Mouse (Mus musculus): ENCODE data around the gene Mettl6. TPM values are rescaled to one million over a fixed set of nuclear protein-coding genes. Genes with fewer than 3 reads are reported as not detected.

Gene Mettl6
- polyA plus RNA-seq, 1 experiment from 2014 or later, result 54.1 TPM

- WGBS, result 96% methylated on average over 6 of the region's 6 CpGs
- ATAC-seq, result no peak
These were observed 11.6 kb upstream of the Mettl6 start for GRCm38 (mm10) chr14:31506456-31506855.

GRCm38 (mm10) chr14:31503406-31503805 is 8.6 kb upstream of the Mettl6 start:
- Histone ChIP-seq H3K4me3 (replicated peaks) (no peak overlapping the region), H3K4me2 (replicated peaks) (no peak overlapping the region), H3K9me3 (no peaks in the 10 kb centered on the region), H3K9ac (no peak overlapping the region), H3K27me3 (replicated peaks) (no peaks in the 10 kb centered on the region), H3K27ac (no peak overlapping the region), H3K4me1 (replicated peaks) (no peaks in the 10 kb centered on the region), H3K36me3 (peaks cover 54% of the 10 kb centered on the region)
- ATAC-seq, result no peak
- WGBS, result 84% methylated on average over 13 of the region's 13 CpGs

More at GRCm38 (mm10) chr14:31506456-31506855, 11.6 kb upstream of the Mettl6 start:
- Histone ChIP-seq H3K4me3 (replicated peaks) (no peak overlapping the region), H3K27ac (no peak overlapping the region), H3K27me3 (replicated peaks) (no peaks in the 10 kb centered on the region), H3K9me3 (no peaks in the 10 kb centered on the region), H3K36me3 (peaks cover 56% of the 10 kb centered on the region), H3K4me2 (replicated peaks) (no peak overlapping the region), H3K4me1 (replicated peaks) (no peaks in the 10 kb centered on the region), H3K9ac (no peak overlapping the region)

GRCm38 (mm10) chr14:31499526-31499925 is 4.7 kb upstream of the Mettl6 start:
- Histone ChIP-seq H3K4me3 (replicated peaks) (no peak overlapping the region), H3K9ac (no peak overlapping the region), H3K4me2 (replicated peaks) (no peak overlapping the region), H3K9me3 (no peaks in the 10 kb centered on the region), H3K27ac (no peak overlapping the region), H3K36me3 (peaks cover 26% of the 10 kb centered on the region), H3K27me3 (replicated peaks) (no peaks in the 10 kb centered on the region), H3K4me1 (replicated peaks) (peaks cover 15% of the 10 kb centered on the region)
- WGBS, result 88% methylated on average over 1 of the region's 1 CpGs
- no peak for ATAC-seq

- Histone ChIP-seq H3K9me3 (no peaks in the 10 kb centered on the region), H3K27me3 (replicated peaks) (no peaks in the 10 kb centered on the region), H3K4me1 (replicated peaks) (peaks cover 21% of the 10 kb centered on the region), H3K4me3 (replicated peaks) (peak overlapping the region; percentile 98), H3K4me2 (replicated peaks) (peak overlapping the region; percentile 72), H3K9ac (peak overlapping the region; percentile 95; the same call in 1 of the 2 replicates), H3K36me3 (peaks cover 8% of the 10 kb centered on the region; the same call in 1 of the 2 replicates), H3K27ac (no peak overlapping the region)
- ATAC-seq, result peak; percentile 39
- WGBS, result 35% methylated on average over 7 of the region's 7 CpGs
These were observed 1.4 kb upstream of the Mettl6 start for GRCm38 (mm10) chr14:31496241-31496646.

GRCm38 (mm10) chr14:31495538-31495937 is 698 bp upstream of the Mettl6 start:
- ATAC-seq, result no peak
- H3K4me1 ChIP-seq (replicated peaks), result peaks cover 21% of the 10 kb centered on the region
- H3K36me3 ChIP-seq, result peaks cover 8% of the 10 kb centered on the region; the same call in 1 of the 2 replicates
- H3K9ac ChIP-seq, result peak overlapping the region; percentile 95
- 2% methylated on average over 8 of the region's 8 CpGs for WGBS
- no peaks in the 10 kb centered on the region for H3K27me3 ChIP-seq (replicated peaks)
- peak overlapping the region; percentile 94; the same call in 1 of the 2 replicates for H3K27ac ChIP-seq
- H3K9me3 ChIP-seq, result no peaks in the 10 kb centered on the region
- H3K4me3 ChIP-seq (replicated peaks), result peak overlapping the region; percentile 98
- H3K4me2 ChIP-seq (replicated peaks), result peak overlapping the region; percentile 72

- H3K9ac ChIP-seq, result peak within 1 kb of the TSS; percentile 95
- peak; percentile 72 for ATAC-seq
- H3K27me3 ChIP-seq (replicated peaks), result no peaks in the 10 kb centered on the region
- 0 out of 2 replicates have a peak, but pooled peaks cover 1% of the 10 kb centered on the region for H3K36me3 ChIP-seq
- under 1% methylated on average over 37 of the region's 37 CpGs for WGBS
- peak within 1 kb of the TSS; percentile 94 for H3K27ac ChIP-seq
- H3K4me1 ChIP-seq (replicated peaks), result peaks cover 21% of the 10 kb centered on the region
- H3K9me3 ChIP-seq, result no peaks in the 10 kb centered on the region
- peak within 1 kb of the TSS; percentile 72 for H3K4me2 ChIP-seq (replicated peaks)
- peak within 1 kb of the TSS; percentile 98 for H3K4me3 ChIP-seq (replicated peaks)
These were observed 378 bp downstream of the Mettl6 start, which contains the start of gene Eaf1 for GRCm38 (mm10) chr14:31494349-31494974. Eaf1 (plus strand) TSS chr14:31494399.

- WGBS, result 27% methylated on average over 9 of the region's 9 CpGs
- Histone ChIP-seq H3K4me3 (replicated peaks) (peak overlapping the region; percentile 98), H3K4me2 (replicated peaks) (peak overlapping the region; percentile 72), H3K4me1 (replicated peaks) (peaks cover 21% of the 10 kb centered on the region), H3K27ac (no peak overlapping the region), H3K36me3 (no peaks in the 10 kb centered on the region), H3K9ac (peak overlapping the region; percentile 95), H3K9me3 (no peaks in the 10 kb centered on the region), H3K27me3 (replicated peaks) (no peaks in the 10 kb centered on the region)
- no peak for ATAC-seq
These were observed 939 bp downstream of the Mettl6 start for GRCm38 (mm10) chr14:31493901-31494300.

GRCm38 (mm10) chr14:31488055-31488454 is 6.8 kb downstream of the Mettl6 start:
- no peaks in the 10 kb centered on the region for H3K27me3 ChIP-seq (replicated peaks)
- no peak overlapping the region for H3K4me2 ChIP-seq (replicated peaks)
- WGBS, result 91% methylated on average over 6 of the region's 6 CpGs
- H3K9ac ChIP-seq, result no peak overlapping the region
- H3K9me3 ChIP-seq, result no peaks in the 10 kb centered on the region
- H3K4me3 ChIP-seq (replicated peaks), result no peak overlapping the region
- H3K36me3 ChIP-seq, result peaks cover 35% of the 10 kb centered on the region
- no peak overlapping the region for H3K27ac ChIP-seq
- H3K4me1 ChIP-seq (replicated peaks), result no peaks in the 10 kb centered on the region
- no peak for ATAC-seq

- Histone ChIP-seq H3K27ac (no peak overlapping the region), H3K36me3 (peaks cover 43% of the 10 kb centered on the region), H3K4me1 (replicated peaks) (no peaks in the 10 kb centered on the region), H3K9me3 (no peaks in the 10 kb centered on the region), H3K4me2 (replicated peaks) (no peak overlapping the region), H3K4me3 (replicated peaks) (no peak overlapping the region), H3K9ac (no peak overlapping the region), H3K27me3 (replicated peaks) (no peaks in the 10 kb centered on the region)
- 83% methylated on average over 4 of the region's 4 CpGs for WGBS
- ATAC-seq, result no peak
These were observed 8.4 kb downstream of the Mettl6 start for GRCm38 (mm10) chr14:31486465-31486864.

- H3K27ac ChIP-seq, result no peak overlapping the region
- peaks cover 61% of the 10 kb centered on the region for H3K36me3 ChIP-seq
- no peaks in the 10 kb centered on the region for H3K27me3 ChIP-seq (replicated peaks)
- WGBS, result 87% methylated on average over 5 of the region's 5 CpGs
- H3K4me2 ChIP-seq (replicated peaks), result no peak overlapping the region
- H3K4me3 ChIP-seq (replicated peaks), result no peak overlapping the region
- H3K9me3 ChIP-seq, result no peaks in the 10 kb centered on the region
- peak; percentile 41; the same call in 1 of the 2 replicates for ATAC-seq
- H3K4me1 ChIP-seq (replicated peaks), result no peaks in the 10 kb centered on the region
- H3K9ac ChIP-seq, result no peak overlapping the region
These were observed 12.4 kb downstream of the Mettl6 start for GRCm38 (mm10) chr14:31482417-31482816.

GRCm38 (mm10) chr14:31473297-31473696 is 21.5 kb downstream of the Mettl6 start:
- H3K4me1 ChIP-seq (replicated peaks), result no peaks in the 10 kb centered on the region
- no peak overlapping the region for H3K27ac ChIP-seq
- H3K9ac ChIP-seq, result no peak overlapping the region
- H3K9me3 ChIP-seq, result no peaks in the 10 kb centered on the region
- no peak for ATAC-seq
- no peaks in the 10 kb centered on the region for H3K27me3 ChIP-seq (replicated peaks)
- H3K4me3 ChIP-seq (replicated peaks), result no peak overlapping the region
- no peak overlapping the region for H3K4me2 ChIP-seq (replicated peaks)
- 0 out of 2 replicates have a peak, but pooled peaks cover 4% of the 10 kb centered on the region for H3K36me3 ChIP-seq
- WGBS, result 77% methylated on average over 2 of the region's 2 CpGs

- Histone ChIP-seq H3K9ac (no peak overlapping the region), H3K4me1 (replicated peaks) (no peaks in the 10 kb centered on the region), H3K9me3 (no peaks in the 10 kb centered on the region), H3K36me3 (no peaks in the 10 kb centered on the region), H3K4me2 (replicated peaks) (no peak overlapping the region), H3K27me3 (replicated peaks) (no peaks in the 10 kb centered on the region), H3K27ac (no peak overlapping the region), H3K4me3 (replicated peaks) (no peak overlapping the region)
- 9% methylated on average over 5 of the region's 5 CpGs for WGBS
- ATAC-seq, result no peak
These were observed 22.3 kb downstream of the Mettl6 start for GRCm38 (mm10) chr14:31472451-31473061.
